Mouse (Mus musculus): Measurements from ENCODE around the gene Nek3.
"Not testable (repeated sequence)": the region's sequence is repeated elsewhere in the genome, so short reads cannot be mapped to it uniquely, and the experiment has no call there.

Nek3 gene

DNA sequence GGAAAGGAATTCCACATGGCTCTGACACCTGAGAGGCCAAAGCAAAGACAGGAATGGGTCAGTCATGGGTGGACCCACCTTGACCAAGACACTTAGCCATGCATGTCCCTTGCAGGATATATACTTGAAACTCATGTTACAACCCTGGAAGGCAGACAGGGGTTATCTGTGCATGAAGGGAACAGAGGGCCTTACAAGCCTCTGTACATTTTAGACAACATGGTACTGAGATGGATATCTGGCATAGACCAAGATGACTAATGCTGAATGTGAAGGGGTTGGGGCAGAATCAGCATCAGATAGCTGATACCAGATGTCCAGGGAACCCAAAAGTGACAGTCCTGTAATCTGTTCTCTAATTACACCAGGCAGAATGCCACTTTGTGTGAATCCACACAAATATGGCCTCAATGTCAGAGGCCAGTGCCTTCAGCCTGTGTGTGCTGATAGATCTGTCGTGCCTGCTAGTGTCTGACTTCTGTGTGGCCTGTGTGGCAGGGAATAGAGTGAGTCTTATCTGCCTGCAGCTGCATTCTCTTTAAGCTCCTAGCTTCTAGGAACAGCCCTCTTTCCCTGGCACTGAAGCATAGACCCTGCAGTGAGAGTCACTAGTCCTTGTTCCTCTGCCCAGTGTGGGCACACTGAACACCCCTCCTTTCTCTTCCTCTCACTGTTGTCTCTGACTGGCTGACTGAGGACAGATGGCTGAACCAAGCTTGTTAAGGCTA is 22.3 kb downstream of the Nek3 start:
- in situ Hi-C loops (cut with MseI, MboI): no loop called here

DNA sequence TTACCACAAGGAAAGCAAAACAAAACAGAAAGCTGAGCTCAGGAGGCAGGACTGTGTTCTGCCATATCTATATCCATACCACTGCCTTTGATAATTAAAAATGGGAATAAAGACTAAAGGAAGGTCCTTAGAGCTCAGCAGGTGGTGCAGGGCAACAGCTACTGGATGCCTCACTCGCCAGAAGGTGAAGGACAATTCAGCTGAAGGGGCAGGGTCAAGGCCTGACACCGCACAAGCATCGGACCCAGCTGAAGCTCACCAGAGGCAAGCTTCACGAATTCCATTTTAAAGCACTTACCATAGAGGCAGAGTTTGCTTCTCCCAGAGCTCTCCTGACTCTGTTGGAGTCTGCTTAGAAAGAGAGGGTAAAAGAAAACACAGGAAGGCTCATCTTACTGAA is 23.6 kb downstream of the Nek3 start:
- in situ Hi-C loops (cut with MseI, MboI): no loop called here

DNA sequence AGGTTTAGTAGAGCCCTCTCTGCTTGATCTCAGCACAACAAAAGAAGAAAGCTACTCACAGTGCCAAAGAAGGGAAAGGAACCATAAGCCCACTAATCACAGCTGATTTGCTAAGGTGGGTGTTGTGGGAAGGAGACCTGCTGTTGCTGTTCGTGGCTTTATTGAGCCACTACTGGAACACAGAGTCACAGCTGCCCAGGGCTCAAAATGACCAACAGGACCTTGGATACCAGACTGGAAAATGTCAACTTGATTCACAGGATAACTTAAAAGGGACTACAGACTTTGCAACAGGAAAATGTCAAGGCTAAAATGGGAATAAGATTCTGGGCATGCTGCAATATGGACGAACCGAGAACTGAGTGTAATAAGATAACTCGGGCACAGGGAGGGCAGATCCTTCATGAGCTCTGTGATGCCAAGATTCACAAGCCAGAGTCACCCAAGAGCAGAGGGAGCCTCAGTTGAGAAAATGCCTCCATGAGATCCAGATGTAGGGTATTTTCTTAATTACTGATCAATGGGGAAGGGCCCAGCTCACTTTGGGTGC is 24.3 kb downstream of the Nek3 start:
- in situ Hi-C loops (cut with MseI, MboI): no loop called here

DNA sequence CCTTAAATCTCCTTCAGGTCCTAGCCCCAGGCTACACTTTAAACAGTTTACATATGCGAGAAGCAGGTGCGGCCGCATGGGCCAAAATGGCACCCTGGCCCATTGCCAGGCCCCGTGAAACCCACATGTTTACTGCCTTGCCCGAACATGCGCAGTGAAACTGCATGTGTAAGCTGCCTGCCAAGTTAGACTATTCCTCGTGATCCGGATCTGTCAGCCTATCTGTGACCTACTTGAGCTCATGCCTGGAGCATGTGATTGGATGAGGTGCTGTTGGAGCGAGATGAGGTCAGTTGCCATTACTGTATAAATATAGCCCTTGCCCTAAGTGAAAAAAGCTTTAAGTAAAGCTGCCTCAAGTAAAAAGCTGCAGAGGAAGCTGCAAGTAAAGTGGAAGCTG is 29.8 kb downstream of the Nek3 start:
- in situ Hi-C loops (cut with MseI, MboI): not testable (repeated sequence)

DNA sequence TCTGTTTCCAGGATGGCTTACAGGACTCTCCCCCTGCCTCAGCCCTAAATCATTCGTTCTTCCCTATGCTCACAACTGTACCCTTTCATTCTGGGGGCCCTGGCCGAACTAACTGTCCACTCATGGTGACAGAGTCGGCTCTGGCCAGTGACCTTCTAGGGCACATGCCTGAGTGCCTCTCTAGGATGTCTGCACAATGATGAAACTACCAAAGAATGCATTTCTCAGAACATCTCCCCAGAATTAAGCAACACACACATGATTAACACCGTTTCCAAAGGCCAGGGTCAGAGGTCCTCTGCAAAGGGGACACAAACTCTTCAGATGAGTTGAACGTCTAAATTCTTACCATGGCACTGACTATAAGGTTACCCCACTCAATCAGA is 31.5 kb downstream of the Nek3 start:
- in situ Hi-C loops (cut with MseI, MboI): no loop called here

GRCm38 (mm10) chr8:22134078-22134749 is 32.0 kb downstream of the Nek3 start:
- in situ Hi-C loops (cut with MseI, MboI): no loop called here

DNA sequence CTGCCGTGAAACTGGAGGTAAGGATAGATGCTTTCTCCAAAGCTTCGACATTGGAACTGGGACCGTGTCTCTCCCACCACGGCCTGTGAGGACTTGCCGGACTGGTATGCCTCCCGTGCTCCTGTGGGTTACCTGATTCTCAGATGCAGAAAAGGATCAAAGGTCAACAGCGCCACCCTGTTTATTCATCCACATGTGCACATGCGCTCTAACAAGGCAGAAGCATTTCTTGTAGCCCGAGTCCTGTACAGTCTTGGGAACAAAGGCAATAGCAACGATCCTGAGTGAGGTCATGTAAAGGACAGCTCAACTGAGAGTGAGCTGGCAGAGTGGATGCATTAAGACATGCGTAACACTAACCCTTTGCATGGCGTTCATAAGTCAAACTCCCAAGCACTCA is 34.2 kb downstream of the Nek3 start:
- in situ Hi-C loops (cut with MseI, MboI): no loop called here

DNA sequence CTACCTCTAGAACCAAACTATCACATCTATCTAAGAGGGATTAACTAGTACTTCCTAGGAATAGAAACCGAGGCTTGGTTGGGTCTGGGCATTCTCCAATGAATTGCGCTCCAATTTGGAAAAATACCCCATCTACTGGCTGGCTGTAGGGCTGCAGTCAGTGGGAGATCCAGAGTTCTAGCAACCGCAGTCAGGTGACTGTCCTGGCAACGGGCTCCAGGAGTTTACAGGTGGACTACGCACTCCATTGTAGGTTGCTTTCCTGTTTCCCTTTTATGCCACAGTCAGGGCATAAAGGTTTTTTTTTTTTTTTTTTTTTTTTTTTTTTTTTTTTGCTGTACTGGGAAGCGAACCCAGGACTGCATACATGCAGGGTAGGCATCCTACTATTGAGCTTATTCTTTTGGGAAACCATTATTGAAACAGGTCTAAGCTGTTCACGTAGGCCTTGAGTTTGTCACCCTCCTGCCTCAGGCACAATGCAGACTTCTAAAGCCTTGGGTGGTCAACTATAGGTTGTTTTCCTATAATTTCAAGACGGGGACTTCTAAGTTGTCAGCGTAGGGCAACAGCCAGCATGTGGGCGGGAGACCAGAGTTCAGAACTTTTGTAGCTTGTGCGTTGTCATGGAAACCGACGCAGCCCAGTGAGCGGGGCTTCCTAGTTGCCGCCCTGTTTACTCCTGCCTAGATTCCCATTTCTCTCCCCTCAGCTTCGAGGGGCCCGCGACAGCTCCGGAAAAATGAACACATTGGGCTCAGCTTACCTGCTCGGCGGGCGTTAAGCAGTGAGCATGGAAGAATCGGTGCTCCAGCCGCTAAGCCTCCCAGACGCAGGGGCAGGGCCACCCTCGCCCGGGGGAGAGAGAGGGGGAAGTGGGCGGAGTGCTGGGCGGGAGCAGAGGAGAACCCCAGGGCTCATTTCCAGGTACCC is 41.7 kb downstream of the Nek3 start, which contains the start of gene Nek5:
Gene Nek5, minus strand, starts transcription at position 834 of the 933 bp plus-strand sequence.
- in situ Hi-C loops (cut with MseI, MboI): no loop called here

DNA sequence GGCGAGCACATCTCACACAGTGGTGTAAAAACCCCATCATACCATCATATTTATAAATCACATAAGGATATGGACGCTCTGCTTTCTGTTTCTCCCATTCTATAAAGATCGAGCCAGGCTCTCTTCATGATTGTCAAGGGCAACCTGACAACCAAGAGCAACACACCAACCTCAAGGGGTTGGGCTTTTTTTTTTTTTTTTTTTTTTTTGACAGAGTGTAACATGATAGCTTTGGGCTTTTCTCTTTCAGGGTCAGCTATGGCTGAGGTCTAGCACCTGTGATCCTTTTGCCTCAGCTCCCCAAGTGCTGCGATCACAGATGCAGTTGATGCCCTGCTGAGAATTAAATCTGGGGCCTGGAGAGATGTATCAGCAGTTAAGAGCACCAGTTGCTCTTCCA is 59.2 kb downstream of the Nek3 start:
- in situ Hi-C loops (cut with MseI, MboI): no loop called here

DNA sequence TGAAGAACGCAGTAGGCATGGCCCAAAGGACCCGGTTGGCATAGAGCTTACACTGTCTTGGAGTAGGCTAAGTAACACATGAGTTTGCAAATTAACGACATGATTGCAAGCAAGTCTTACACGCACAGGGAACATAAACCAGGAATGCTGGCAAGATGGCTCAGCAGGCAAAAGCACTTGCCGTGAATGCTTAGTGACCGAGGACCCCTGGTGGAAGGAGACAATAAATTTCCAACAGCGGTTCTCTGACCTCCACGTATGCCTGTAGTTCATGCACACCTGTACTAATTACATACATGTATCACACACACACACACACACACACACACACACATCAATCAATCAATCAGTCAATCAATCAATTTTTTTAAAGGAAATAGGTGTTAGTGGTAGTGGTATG is 74.7 kb downstream of the Nek3 start:
- in situ Hi-C loops (cut with MseI, MboI): no loop called here

GRCm38 (mm10) chr8:22089226-22089625 is 77.0 kb downstream of the Nek3 start:
- in situ Hi-C loops (cut with MseI, MboI): no loop called here

DNA sequence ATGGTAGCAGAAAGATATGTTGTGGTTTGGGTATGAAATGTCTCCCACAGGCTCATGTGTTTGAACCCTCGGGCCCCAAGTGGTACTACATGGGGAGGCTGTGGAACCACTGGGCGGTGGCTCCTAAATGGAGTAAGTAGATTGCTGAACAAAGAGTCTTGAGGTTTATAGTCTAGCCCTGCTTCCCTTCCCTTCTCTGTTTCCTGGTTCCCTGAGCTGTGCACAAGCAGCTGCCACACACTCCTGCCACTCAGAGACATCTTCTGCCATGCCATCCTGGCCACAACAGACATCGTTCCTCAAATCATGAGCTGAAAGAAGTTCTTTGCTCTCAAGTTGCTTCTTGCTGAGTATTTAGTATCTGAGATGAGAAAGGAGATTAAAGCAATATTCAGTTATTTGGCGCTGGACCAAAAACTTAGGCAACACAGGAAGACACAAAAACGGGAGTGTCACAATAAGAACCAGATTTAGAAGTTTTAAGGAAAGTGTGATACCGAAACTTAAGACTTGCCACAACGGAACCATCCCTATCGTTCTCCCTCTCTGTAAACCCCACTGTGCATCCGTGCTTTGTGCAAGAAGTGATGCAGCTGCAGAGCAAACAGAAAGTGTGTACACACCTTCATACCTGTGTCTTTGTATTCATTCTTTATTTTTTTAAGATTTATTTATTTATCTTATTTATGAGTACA is 86.8 kb downstream of the Nek3 start:
- in situ Hi-C loops (cut with MseI, MboI): no loop called here
